Mouse (Mus musculus) forebrain, embryonic 13.5 days (tissue): ENCODE results near the gene Ccdc142. TPM values are rescaled to one million over a fixed set of nuclear protein-coding genes. Genes with fewer than 3 reads are reported as not detected.

Experiments used
- ATAC-seq: fragments of 200-750 bp; cut with Nextera tagmentation; 2 replicates; pipeline ENCODE4 v1.8.0; 2017
- H3K27ac ChIP-seq: fragments of 300-500 bp; sonication (generic); 2 replicates; pipeline ENCODE4 v1.5.1; 2015; ENCODE audit warnings: inconsistent platforms, mild to moderate bottlenecking, moderate library complexity
- H3K27me3 ChIP-seq: fragments of 300-500 bp; sonication (generic); 2 replicates; pipeline ENCODE4 v1.6.1; 2015; ENCODE audit warnings: mild to moderate bottlenecking, inconsistent platforms
- H3K36me3 ChIP-seq: fragments of 300-500 bp; sonication (generic); 2 replicates; pipeline ENCODE4 v1.6.1; 2015; ENCODE audit warnings: mild to moderate bottlenecking, inconsistent platforms; ENCODE audit not compliant: poor library complexity, severe bottlenecking
- H3K4me1 ChIP-seq: fragments of 300-500 bp; sonication (generic); 2 replicates; pipeline ENCODE4 v1.6.1; 2015; ENCODE audit warnings: inconsistent platforms
- H3K4me2 ChIP-seq: fragments of 300-500 bp; sonication (generic); 2 replicates; pipeline ENCODE4 v1.6.1; 2015; ENCODE audit warnings: inconsistent platforms, mild to moderate bottlenecking, moderate library complexity
- H3K4me3 ChIP-seq: fragments of 300-500 bp; sonication (generic); 2 replicates; pipeline ENCODE4 v1.5.1; 2015; ENCODE audit warnings: mild to moderate bottlenecking, inconsistent platforms
- H3K9ac ChIP-seq: fragments of 300-500 bp; sonication (generic); 2 replicates; pipeline ENCODE4 v1.6.1; 2015; ENCODE audit warnings: mild to moderate bottlenecking, inconsistent platforms
- H3K9me3 ChIP-seq: fragments of 300-500 bp; sonication (generic); replicated peaks from 2 replicates; pipeline ENCODE4 v1.6.1; 2016; ENCODE audit warnings: inconsistent platforms
- WGBS: fragments of 180-500 bp; shearing (Covaris S2); methylation state at CpG from one replicate; pipeline ENCODE4 v1.1.7; 2015; 5-methylcytosine and 5-hydroxymethylcytosine counted together
- polyA plus RNA-seq: library from polyadenylated mRNA; unstranded; fragments of >200 nt; fragmentation: Nextera tagmentation; extraction: Ambion mirVana; gene quantifications from 2 replicates; pipeline ENCODE4 v1.2.1, GENCODE M21; 2015

Ccdc142 gene
- polyA plus RNA-seq, 1 experiment from 2014 or later, result 3.5 TPM

GRCm38 (mm10) chr6:83087205-83087925, 14.0 kb upstream of the Ccdc142 start:
- Histone ChIP-seq H3K36me3 (0 out of 2 replicates have a peak, but pooled peaks cover 4% of the 10 kb centered on the region), H3K27ac (no peak overlapping the region), H3K27me3 (peaks cover 94% of the 10 kb centered on the region), H3K4me1 (peaks cover 6% of the 10 kb centered on the region; the same call in 1 of the 2 replicates), H3K4me2 (peak overlapping the region; percentile 24), H3K9me3 (no peaks in the 10 kb centered on the region), H3K9ac (no peak overlapping the region), H3K4me3 (peak overlapping the region; percentile 14; the same call in 1 of the 2 replicates)
- no peak for ATAC-seq
- WGBS, result under 1% methylated on average over 47 of the region's 47 CpGs

- 4% methylated on average over 9 of the region's 9 CpGs for WGBS
- H3K4me1 ChIP-seq, result peaks cover 6% of the 10 kb centered on the region; the same call in 1 of the 2 replicates
- H3K27ac ChIP-seq, result no peak overlapping the region
- ATAC-seq, result no peak
- H3K4me2 ChIP-seq, result peak overlapping the region; percentile 24; the same call in 1 of the 2 replicates
- no peaks in the 10 kb centered on the region for H3K9me3 ChIP-seq
- H3K27me3 ChIP-seq, result peaks cover 94% of the 10 kb centered on the region
- H3K36me3 ChIP-seq, result no peaks in the 10 kb centered on the region
- peak overlapping the region; percentile 14; the same call in 1 of the 2 replicates for H3K4me3 ChIP-seq
- H3K9ac ChIP-seq, result no peak overlapping the region
Observed at GRCm38 (mm10) chr6:83087926-83088260, 13.5 kb upstream of the Ccdc142 start.

- H3K27me3 ChIP-seq, result peaks cover 58% of the 10 kb centered on the region
- H3K4me1 ChIP-seq, result no peaks in the 10 kb centered on the region; the same call in 1 of the 2 replicates
- ATAC-seq, result no peak
- 53% methylated on average over 6 of the region's 6 CpGs for WGBS
- no peak overlapping the region for H3K4me2 ChIP-seq
- H3K27ac ChIP-seq, result no peak overlapping the region
- H3K9ac ChIP-seq, result no peak overlapping the region
- no peak overlapping the region for H3K4me3 ChIP-seq
- no peaks in the 10 kb centered on the region for H3K36me3 ChIP-seq
- H3K9me3 ChIP-seq, result no peaks in the 10 kb centered on the region
Observed at GRCm38 (mm10) chr6:83092416-83093127, 8.8 kb upstream of the Ccdc142 start.

GRCm38 (mm10) chr6:83095968-83096367, 5.4 kb upstream of the Ccdc142 start:
- no peak overlapping the region for H3K27ac ChIP-seq
- H3K9ac ChIP-seq, result no peak overlapping the region
- peaks cover 39% of the 10 kb centered on the region for H3K27me3 ChIP-seq
- no peak overlapping the region for H3K4me3 ChIP-seq
- no peak for ATAC-seq
- no peaks in the 10 kb centered on the region for H3K36me3 ChIP-seq
- H3K4me2 ChIP-seq, result no peak overlapping the region
- 0 out of 2 replicates have a peak, but pooled peaks cover 3% of the 10 kb centered on the region for H3K4me1 ChIP-seq
- H3K9me3 ChIP-seq, result no peaks in the 10 kb centered on the region
- 56% methylated on average over 6 of the region's 6 CpGs for WGBS

- Histone ChIP-seq H3K4me3 (no peak overlapping the region), H3K4me2 (no peak overlapping the region), H3K27me3 (peaks cover 24% of the 10 kb centered on the region), H3K9ac (no peak overlapping the region), H3K27ac (no peak overlapping the region), H3K4me1 (peaks cover 22% of the 10 kb centered on the region), H3K9me3 (no peaks in the 10 kb centered on the region), H3K36me3 (no peaks in the 10 kb centered on the region)
- WGBS, result 70% methylated on average over 2 of the region's 2 CpGs
- no peak for ATAC-seq
Observed at GRCm38 (mm10) chr6:83098411-83098810, 3.0 kb upstream of the Ccdc142 start.

- Histone ChIP-seq H3K9ac (peak overlapping the region; percentile 82), H3K27me3 (peaks cover 19% of the 10 kb centered on the region), H3K4me2 (peak overlapping the region; percentile 100), H3K27ac (peak overlapping the region; percentile 70), H3K4me3 (peak overlapping the region; percentile 75), H3K36me3 (0 out of 2 replicates have a peak, but pooled peaks cover 7% of the 10 kb centered on the region), H3K9me3 (no peaks in the 10 kb centered on the region), H3K4me1 (peaks cover 25% of the 10 kb centered on the region)
- peak; percentile 71 for ATAC-seq
- under 1% methylated on average over 65 of the region's 74 CpGs for WGBS
Observed at GRCm38 (mm10) chr6:83101688-83102556, 521 bp downstream of the Ccdc142 start.

GRCm38 (mm10) chr6:83103130-83103650, 1.8 kb downstream of the Ccdc142 start:
- no peak overlapping the region for H3K27ac ChIP-seq
- ATAC-seq, result no peak
- H3K4me2 ChIP-seq, result peak overlapping the region; percentile 100
- H3K36me3 ChIP-seq, result peaks cover 12% of the 10 kb centered on the region; the same call in 1 of the 2 replicates
- peak overlapping the region; percentile 82; the same call in 1 of the 2 replicates for H3K9ac ChIP-seq
- H3K4me1 ChIP-seq, result peaks cover 35% of the 10 kb centered on the region
- H3K27me3 ChIP-seq, result peaks cover 19% of the 10 kb centered on the region
- H3K4me3 ChIP-seq, result peak overlapping the region; percentile 75; the same call in 1 of the 2 replicates
- no peaks in the 10 kb centered on the region for H3K9me3 ChIP-seq
- WGBS, result 49% methylated on average over 11 of the region's 11 CpGs

- H3K4me1 ChIP-seq, result peaks cover 39% of the 10 kb centered on the region
- H3K9me3 ChIP-seq, result no peaks in the 10 kb centered on the region
- H3K9ac ChIP-seq, result no peak overlapping the region
- H3K4me2 ChIP-seq, result no peak overlapping the region
- ATAC-seq, result peak; percentile 25; the same call in 1 of the 2 replicates
- 48% methylated on average over 4 of the region's 4 CpGs for WGBS
- peaks cover 12% of the 10 kb centered on the region; the same call in 1 of the 2 replicates for H3K36me3 ChIP-seq
- H3K27me3 ChIP-seq, result peaks cover 17% of the 10 kb centered on the region
- no peak overlapping the region for H3K27ac ChIP-seq
- H3K4me3 ChIP-seq, result no peak overlapping the region
Observed at GRCm38 (mm10) chr6:83104158-83104557, 2.8 kb downstream of the Ccdc142 start.

GRCm38 (mm10) chr6:83107566-83108400, 6.4 kb downstream of the Ccdc142 start:
- no peak for ATAC-seq
- Histone ChIP-seq H3K4me1 (peaks cover 36% of the 10 kb centered on the region), H3K27ac (0 out of 2 replicates have a peak overlapping the region, but pooled peaks have one; percentile 10), H3K9ac (peak overlapping the region; percentile 96; the same call in 1 of the 2 replicates), H3K9me3 (no peaks in the 10 kb centered on the region), H3K4me3 (peak overlapping the region; percentile 94), H3K4me2 (peak overlapping the region; percentile 93), H3K36me3 (peaks cover 15% of the 10 kb centered on the region; the same call in 1 of the 2 replicates), H3K27me3 (peaks cover 5% of the 10 kb centered on the region; the same call in 1 of the 2 replicates)
- WGBS, result 36% methylated on average over 13 of the region's 13 CpGs

GRCm38 (mm10) chr6:83108762-83109668, 7.6 kb downstream of the Ccdc142 start, which contains the start of gene Mrpl53:
Gene Mrpl53 (plus strand): TSS chr6:83109040.
- Histone ChIP-seq H3K27ac (peak within 1 kb of the TSS; percentile 71), H3K27me3 (no peaks in the 10 kb centered on the region), H3K9me3 (no peaks in the 10 kb centered on the region), H3K4me1 (peaks cover 27% of the 10 kb centered on the region), H3K4me2 (peak within 1 kb of the TSS; percentile 93), H3K4me3 (peak within 1 kb of the TSS; percentile 94), H3K36me3 (peaks cover 15% of the 10 kb centered on the region; the same call in 1 of the 2 replicates), H3K9ac (peak within 1 kb of the TSS; percentile 96)
- WGBS, result under 1% methylated on average over 69 of the region's 76 CpGs
- ATAC-seq, result peak; percentile 85
